Mouse (Mus musculus) hindbrain, embryonic 13.5 days (tissue): Measurements from ENCODE around the gene Cox6b1. TPM values are rescaled to one million over a fixed set of nuclear protein-coding genes. Genes with fewer than 3 reads are reported as not detected.

Experiments
- ATAC-seq: fragments of 200-750 bp; cut with Nextera tagmentation; 2 replicates; pipeline ENCODE4 v1.8.0; 2017; ENCODE audit warnings: moderate TSS enrichment; ENCODE audit not compliant: low FRiP score
- H3K27ac ChIP-seq: fragments of 300-500 bp; sonication (generic); 2 replicates; pipeline ENCODE4 v1.5.1; 2015; ENCODE audit warnings: inconsistent platforms, mild to moderate bottlenecking, moderate library complexity
- H3K27me3 ChIP-seq: fragments of 300-500 bp; sonication (generic); 2 replicates; pipeline ENCODE4 v1.6.1; 2015; ENCODE audit warnings: mild to moderate bottlenecking, inconsistent platforms
- H3K36me3 ChIP-seq: fragments of 300-500 bp; sonication (generic); 2 replicates; pipeline ENCODE4 v1.6.1; 2015; ENCODE audit warnings: mild to moderate bottlenecking, inconsistent platforms
- H3K4me1 ChIP-seq: fragments of 300-500 bp; sonication (generic); replicated peaks from 2 replicates; pipeline ENCODE4 v1.6.1; 2015; ENCODE audit warnings: inconsistent platforms
- H3K4me2 ChIP-seq: fragments of 300-500 bp; sonication (generic); 2 replicates; pipeline ENCODE4 v1.6.1; 2015; ENCODE audit warnings: inconsistent platforms, mild to moderate bottlenecking, moderate library complexity
- H3K4me3 ChIP-seq: fragments of 300-500 bp; sonication (generic); 2 replicates; pipeline ENCODE4 v1.5.1; 2015; ENCODE audit warnings: mild to moderate bottlenecking, inconsistent platforms
- H3K9ac ChIP-seq: fragments of 300-500 bp; sonication (generic); 2 replicates; pipeline ENCODE4 v1.6.1; 2015; ENCODE audit warnings: mild to moderate bottlenecking, inconsistent platforms
- H3K9me3 ChIP-seq: fragments of 300-500 bp; sonication (generic); 2 replicates; pipeline ENCODE4 v1.6.1; 2016; ENCODE audit warnings: inconsistent platforms
- whole genome bisulfite sequencing: fragments of 180-500 bp; shearing (Covaris S2); methylation state at CpG from one replicate; pipeline ENCODE4 v1.1.7; 2015; 5-methylcytosine and 5-hydroxymethylcytosine counted together
- polyA plus RNA-seq: library from polyadenylated mRNA; unstranded; fragments of >200 nt; fragmentation: Nextera tagmentation; extraction: Ambion mirVana; gene quantifications from 2 replicates; pipeline ENCODE4 v1.2.1, GENCODE M21; 2015

Gene Cox6b1
- polyA plus RNA-seq, 1 experiment from 2014 or later = 1,107 TPM

GRCm38 (mm10) chr7:30589435-30590301 lies 36.3 kb downstream of the Cox6b1 start:
- Histone ChIP-seq H3K9ac (peak overlapping the region; percentile 99), H3K9me3 (no peaks in the 10 kb centered on the region), H3K27me3 (no peaks in the 10 kb centered on the region; the same call in 1 of the 2 replicates), H3K36me3 (peaks cover 22% of the 10 kb centered on the region), H3K4me1 (peaks cover 34% of the 10 kb centered on the region), H3K4me3 (peak overlapping the region; percentile 97), H3K27ac (peak overlapping the region; percentile 97), H3K4me2 (peak overlapping the region; percentile 65)
- WGBS = 30% methylated on average over 39 of the region's 40 CpGs
- peak; percentile 60 for ATAC-seq

- Histone ChIP-seq H3K27me3 (no peaks in the 10 kb centered on the region; the same call in 1 of the 2 replicates), H3K9me3 (no peaks in the 10 kb centered on the region), H3K36me3 (peaks cover 30% of the 10 kb centered on the region), H3K27ac (peak within 1 kb of the TSS; percentile 97), H3K4me1 (peaks cover 30% of the 10 kb centered on the region), H3K4me3 (peak within 1 kb of the TSS; percentile 97), H3K4me2 (peak within 1 kb of the TSS; percentile 89), H3K9ac (peak within 1 kb of the TSS; percentile 99)
- WGBS = under 1% methylated on average over 61 of the region's 68 CpGs
- ATAC-seq = peak; percentile 96
Measured at GRCm38 (mm10) chr7:30588676-30589434, 37.1 kb downstream of the Cox6b1 start, which contains the start of gene Kmt2b. Gene Kmt2b, minus strand, starts transcription at chr7:30588726.

- Histone ChIP-seq H3K9me3 (no peaks in the 10 kb centered on the region), H3K36me3 (peaks cover 38% of the 10 kb centered on the region), H3K27ac (peak overlapping the region; percentile 97), H3K9ac (peak overlapping the region; percentile 99), H3K4me1 (peaks cover 29% of the 10 kb centered on the region), H3K27me3 (no peaks in the 10 kb centered on the region; the same call in 1 of the 2 replicates), H3K4me2 (peak overlapping the region; percentile 89), H3K4me3 (peak overlapping the region; percentile 97)
- under 1% methylated on average over 66 of the region's 67 CpGs for WGBS
- ATAC-seq = peak; percentile 58
Measured at GRCm38 (mm10) chr7:30587842-30588667, 37.9 kb downstream of the Cox6b1 start.

- H3K27ac ChIP-seq = no peak overlapping the region
- no peak for ATAC-seq
- H3K4me2 ChIP-seq = peak overlapping the region; percentile 89
- peak overlapping the region; percentile 97 for H3K4me3 ChIP-seq
- no peaks in the 10 kb centered on the region for H3K9me3 ChIP-seq
- WGBS = 88% methylated on average over 28 of the region's 28 CpGs
- peak overlapping the region; percentile 99 for H3K9ac ChIP-seq
- no peaks in the 10 kb centered on the region for H3K27me3 ChIP-seq
- peaks cover 29% of the 10 kb centered on the region for H3K4me1 ChIP-seq
- H3K36me3 ChIP-seq = peaks cover 53% of the 10 kb centered on the region
Measured at GRCm38 (mm10) chr7:30586455-30587020, 39.4 kb downstream of the Cox6b1 start.

GRCm38 (mm10) chr7:30585170-30585569 lies 40.8 kb downstream of the Cox6b1 start:
- 94% methylated on average over 7 of the region's 7 CpGs for WGBS
- H3K36me3 ChIP-seq = peaks cover 67% of the 10 kb centered on the region

GRCm38 (mm10) chr7:30584339-30584738 lies 41.6 kb downstream of the Cox6b1 start:
- WGBS = 93% methylated on average over 10 of the region's 10 CpGs
- Histone ChIP-seq H3K27ac (no peak overlapping the region), H3K4me2 (no peak overlapping the region), H3K4me3 (no peak overlapping the region), H3K9me3 (no peaks in the 10 kb centered on the region), H3K4me1 (peaks cover 20% of the 10 kb centered on the region), H3K36me3 (peaks cover 75% of the 10 kb centered on the region), H3K9ac (no peak overlapping the region), H3K27me3 (no peaks in the 10 kb centered on the region)
- no peak for ATAC-seq

More at GRCm38 (mm10) chr7:30585170-30585569, 40.8 kb downstream of the Cox6b1 start:
- no peaks in the 10 kb centered on the region for H3K27me3 ChIP-seq
- no peak for ATAC-seq
- no peak overlapping the region for H3K4me2 ChIP-seq
- no peak overlapping the region for H3K27ac ChIP-seq
- no peak overlapping the region for H3K9ac ChIP-seq
- peaks cover 27% of the 10 kb centered on the region for H3K4me1 ChIP-seq
- H3K9me3 ChIP-seq = no peaks in the 10 kb centered on the region
- no peak overlapping the region for H3K4me3 ChIP-seq

- peaks cover 100% of the 10 kb centered on the region for H3K36me3 ChIP-seq
- 95% methylated on average over 16 of the region's 16 CpGs for WGBS
- H3K27me3 ChIP-seq = no peaks in the 10 kb centered on the region
- H3K4me1 ChIP-seq = peaks cover 7% of the 10 kb centered on the region
- no peak overlapping the region for H3K4me2 ChIP-seq
- H3K9me3 ChIP-seq = no peaks in the 10 kb centered on the region
- H3K27ac ChIP-seq = no peak overlapping the region
- no peak for ATAC-seq
- no peak overlapping the region for H3K9ac ChIP-seq
- no peak overlapping the region for H3K4me3 ChIP-seq
Measured at GRCm38 (mm10) chr7:30581547-30581946, 44.4 kb downstream of the Cox6b1 start.

GRCm38 (mm10) chr7:30579950-30580349 lies 46.0 kb downstream of the Cox6b1 start:
- Histone ChIP-seq H3K36me3 (peaks cover 100% of the 10 kb centered on the region), H3K27ac (no peak overlapping the region), H3K9me3 (no peaks in the 10 kb centered on the region), H3K4me1 (no peaks in the 10 kb centered on the region), H3K9ac (no peak overlapping the region), H3K4me3 (no peak overlapping the region), H3K27me3 (no peaks in the 10 kb centered on the region), H3K4me2 (no peak overlapping the region)
- ATAC-seq = no peak
- WGBS = 96% methylated on average over 8 of the region's 8 CpGs

GRCm38 (mm10) chr7:30572969-30573368 lies 53.0 kb downstream of the Cox6b1 start:
- Histone ChIP-seq H3K27me3 (no peaks in the 10 kb centered on the region), H3K9me3 (no peaks in the 10 kb centered on the region), H3K27ac (no peak overlapping the region), H3K4me1 (no peaks in the 10 kb centered on the region), H3K4me2 (no peak overlapping the region), H3K9ac (no peak overlapping the region), H3K36me3 (peaks cover 97% of the 10 kb centered on the region), H3K4me3 (no peak overlapping the region)
- WGBS = 90% methylated on average over 2 of the region's 2 CpGs
- no peak for ATAC-seq

GRCm38 (mm10) chr7:30572389-30572788 lies 53.6 kb downstream of the Cox6b1 start:
- Histone ChIP-seq H3K36me3 (peaks cover 95% of the 10 kb centered on the region), H3K4me1 (no peaks in the 10 kb centered on the region), H3K4me2 (no peak overlapping the region), H3K27me3 (no peaks in the 10 kb centered on the region), H3K27ac (no peak overlapping the region), H3K9ac (no peak overlapping the region), H3K4me3 (no peak overlapping the region), H3K9me3 (no peaks in the 10 kb centered on the region)
- ATAC-seq = no peak
- 88% methylated on average over 5 of the region's 5 CpGs for WGBS

- H3K27ac ChIP-seq = no peak overlapping the region
- no peak for ATAC-seq
- H3K4me2 ChIP-seq = no peak overlapping the region
- no peak overlapping the region for H3K4me3 ChIP-seq
- H3K27me3 ChIP-seq = no peaks in the 10 kb centered on the region
- H3K9me3 ChIP-seq = no peaks in the 10 kb centered on the region
- WGBS = 91% methylated on average over 11 of the region's 11 CpGs
- no peak overlapping the region for H3K9ac ChIP-seq
- peaks cover 11% of the 10 kb centered on the region for H3K4me1 ChIP-seq
- H3K36me3 ChIP-seq = peaks cover 71% of the 10 kb centered on the region
Measured at GRCm38 (mm10) chr7:30567555-30567954, 58.4 kb downstream of the Cox6b1 start.
